Mouse (Mus musculus) cerebellum, postnatal 36 days (tissue): Measurements from ENCODE around the gene Etv6.

Source experiments
- DNase-seq, 2 experiments: peaks; one replicate each; pipeline ENCODE4 v3.0.0; 2021 to 2022; ENCODE audit warnings: mixed read lengths in 2 of 2

Etv6 gene

DNA sequence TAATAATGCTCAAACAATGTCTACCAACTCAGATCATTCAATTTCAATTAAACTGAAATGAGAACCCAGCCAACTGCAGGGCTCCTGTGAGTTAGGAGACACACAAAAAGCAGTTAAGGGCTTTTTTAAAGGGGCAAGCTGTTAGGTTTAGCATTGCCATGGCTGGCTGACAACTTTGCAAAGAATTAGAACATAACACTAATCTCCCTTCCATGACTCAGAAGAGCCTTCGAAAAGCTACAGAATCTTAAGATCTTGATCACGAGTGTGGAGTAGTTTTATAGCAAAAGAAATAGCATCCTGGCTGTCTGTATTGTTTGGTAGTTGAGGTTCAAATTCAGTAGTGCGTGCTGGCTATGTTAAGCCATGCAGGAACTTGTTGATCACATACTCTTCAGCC lies 182.9 kb downstream of the Etv6 start:
- DNase-seq, result no peak

DNA sequence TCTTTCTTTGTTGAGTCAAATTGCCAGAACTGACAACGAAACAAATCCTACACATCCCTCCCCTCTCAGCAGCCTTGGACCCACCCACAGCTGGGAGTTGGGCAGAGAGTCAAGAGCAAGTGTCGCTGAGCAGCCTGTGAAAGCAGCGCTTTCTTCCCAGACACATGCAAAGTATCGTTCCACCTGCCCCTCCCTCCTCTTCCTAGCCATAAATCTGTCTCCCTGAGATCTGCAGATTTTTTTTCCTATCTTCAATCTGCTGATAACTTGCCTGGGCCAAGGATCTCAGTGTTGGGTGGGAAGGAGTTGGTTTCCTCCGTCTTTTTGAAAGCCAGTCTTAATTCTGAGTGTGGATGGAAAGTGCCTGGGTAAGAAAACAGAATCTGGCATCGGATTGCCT lies 183.9 kb downstream of the Etv6 start:
- no peak for DNase-seq

DNA sequence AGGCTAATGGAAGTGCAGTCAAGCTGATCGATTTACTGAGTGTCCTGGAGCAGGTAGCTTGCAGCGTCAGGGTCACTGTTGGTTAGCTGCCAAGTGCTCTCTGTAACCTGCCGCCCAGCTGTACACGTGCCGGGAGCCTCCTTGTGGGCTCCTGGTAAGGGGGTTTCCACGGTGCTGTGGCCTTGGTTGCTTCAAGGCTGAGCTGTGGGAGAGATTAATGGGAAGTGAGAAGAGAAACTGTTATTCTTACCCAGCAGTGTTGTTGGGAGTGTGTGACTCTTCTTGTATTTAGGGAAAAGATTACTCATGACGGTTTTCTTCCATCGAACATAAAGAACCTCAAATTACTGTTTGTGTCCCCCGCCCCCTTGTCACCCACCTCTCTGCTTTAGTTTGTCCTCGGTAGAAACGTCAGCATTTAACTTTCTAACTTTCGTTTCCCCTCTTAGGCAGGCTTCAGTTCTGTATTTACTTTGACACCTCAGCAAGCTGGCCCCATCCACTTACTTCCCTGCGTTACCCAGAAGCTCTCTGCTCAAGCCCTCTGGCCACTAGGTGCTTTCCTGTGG lies 184.8 kb downstream of the Etv6 start:
- no peak for DNase-seq

DNA sequence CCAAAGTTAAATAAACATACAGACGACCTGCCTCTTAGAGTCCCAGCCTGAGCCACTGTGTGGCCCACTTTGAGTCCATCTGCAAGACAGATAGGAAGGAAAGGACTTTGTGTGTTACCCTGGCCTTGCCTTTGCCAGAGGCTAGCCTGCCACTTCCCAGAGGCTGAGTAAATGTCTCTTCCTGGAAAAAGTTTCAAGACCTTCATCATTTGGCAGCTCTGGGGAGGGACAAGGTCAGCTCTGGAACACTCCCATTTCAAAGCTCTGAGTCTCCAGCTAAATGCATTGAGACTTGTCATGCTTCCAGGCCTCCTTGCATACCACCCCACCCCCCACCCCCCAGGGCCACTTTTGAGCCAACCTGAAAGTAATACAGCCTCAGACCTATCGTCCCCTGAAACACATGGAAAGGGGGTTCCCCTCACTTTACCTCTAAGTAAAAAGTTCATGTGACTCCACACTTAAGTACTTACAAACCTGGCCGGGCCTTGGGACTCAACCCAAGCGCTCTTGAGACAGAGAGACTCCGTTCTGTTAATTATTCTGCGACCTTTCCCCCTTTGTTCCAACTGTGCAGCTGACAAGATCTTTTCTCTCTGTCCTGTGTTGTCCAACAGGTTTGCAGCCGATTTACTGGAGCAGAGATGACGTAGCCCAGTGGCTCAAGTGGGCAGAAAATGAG lies 186.9 kb downstream of the Etv6 start:
- no peak for DNase-seq

DNA sequence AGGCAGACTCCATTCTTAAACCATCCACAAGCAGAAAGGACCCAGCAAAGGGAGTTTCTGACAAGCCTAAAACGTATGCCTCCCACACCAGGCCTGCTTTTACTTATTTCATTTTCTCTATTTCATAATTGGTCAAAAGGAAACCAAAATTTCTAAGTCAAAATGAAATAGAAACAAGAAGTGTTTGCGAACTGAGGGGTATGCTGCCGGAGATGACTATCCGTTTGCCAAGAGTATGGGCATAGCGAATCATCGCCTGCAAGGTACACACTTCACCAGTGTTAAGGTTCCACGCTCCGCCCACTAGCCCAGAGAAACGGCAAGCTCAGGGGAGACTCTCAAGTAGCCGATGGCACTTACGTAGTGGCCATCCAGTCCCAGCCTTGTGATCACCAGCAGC lies 190.1 kb downstream of the Etv6 start:
- no peak for DNase-seq

DNA sequence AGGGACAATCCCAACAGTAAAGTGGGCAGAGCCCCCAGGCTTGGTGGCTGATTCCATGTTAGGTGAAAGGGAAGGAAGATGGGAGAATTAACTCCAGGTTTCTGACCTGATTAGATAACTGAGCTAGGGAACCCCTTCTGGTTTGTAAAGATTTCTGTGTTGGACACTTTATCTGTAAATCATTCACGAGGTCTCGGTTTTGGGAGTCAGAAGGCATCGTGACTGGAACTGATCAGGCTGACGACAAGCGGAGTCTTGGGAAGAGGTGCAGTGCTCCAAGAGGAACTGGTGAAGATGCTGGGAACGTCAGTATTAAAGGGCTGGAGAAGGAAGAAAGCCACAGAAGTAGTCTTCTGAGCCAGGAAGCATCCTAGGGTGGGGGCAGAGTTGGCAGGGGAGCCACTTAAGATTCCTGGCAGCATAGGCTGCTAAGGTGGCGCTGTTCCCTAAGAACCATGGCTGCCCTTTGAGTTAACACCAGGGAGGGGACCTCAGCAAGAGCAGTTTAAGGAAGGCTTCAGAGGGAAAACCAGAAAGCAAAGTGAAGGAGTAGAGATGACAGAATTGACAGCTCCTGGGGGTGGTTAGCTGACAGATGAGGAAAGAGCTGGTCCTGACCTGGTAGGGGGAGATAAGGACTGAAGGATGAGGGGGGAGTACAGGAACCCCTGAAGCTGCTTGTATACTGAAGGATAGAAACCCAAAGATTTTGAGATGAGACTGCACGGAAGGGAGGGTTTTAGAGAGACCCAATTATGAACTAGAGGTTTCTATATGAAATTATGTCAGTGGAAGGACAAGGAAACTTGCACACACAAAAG lies 191.1 kb downstream of the Etv6 start:
- no peak for DNase-seq

DNA sequence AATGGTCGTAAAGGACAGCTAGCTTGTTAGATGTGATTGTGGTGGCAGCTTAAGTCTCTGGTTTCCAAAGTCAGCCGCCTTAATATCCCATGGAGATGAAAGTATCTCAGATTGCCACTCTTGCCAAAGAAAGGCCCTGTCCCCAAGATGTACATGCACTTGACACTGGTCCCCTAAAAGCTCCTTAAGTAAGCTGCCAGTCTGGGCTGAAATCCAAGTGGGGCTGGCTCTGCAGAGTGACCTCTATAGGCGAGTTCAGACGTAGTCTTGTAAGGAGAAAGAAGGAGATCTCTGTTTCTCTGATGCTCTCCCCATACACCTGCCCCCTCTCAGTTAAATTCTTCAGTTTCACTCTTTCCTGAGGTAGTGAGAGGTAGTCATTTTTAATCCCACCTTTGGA lies 200.8 kb downstream of the Etv6 start:
- DNase-seq, result no peak

DNA sequence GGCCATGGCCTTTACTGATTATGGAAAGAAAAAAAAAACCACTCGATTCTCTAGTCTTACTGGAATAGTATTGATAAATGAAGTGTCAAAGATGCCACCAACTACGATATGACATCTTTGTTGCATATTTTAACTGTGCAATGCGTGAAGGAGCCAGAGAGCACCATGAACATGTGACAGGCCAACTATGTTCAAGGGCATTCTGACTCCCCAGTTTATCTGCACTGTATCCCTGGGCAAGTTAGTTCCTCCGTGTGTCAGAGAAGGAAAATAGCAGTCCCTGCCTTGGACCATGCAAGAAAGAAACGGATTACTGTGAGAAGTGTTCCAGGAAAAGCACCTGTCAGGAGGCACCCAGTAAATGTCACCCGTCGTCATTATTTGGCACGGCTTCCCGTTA lies 203.0 kb downstream of the Etv6 start:
- no peak for DNase-seq

DNA sequence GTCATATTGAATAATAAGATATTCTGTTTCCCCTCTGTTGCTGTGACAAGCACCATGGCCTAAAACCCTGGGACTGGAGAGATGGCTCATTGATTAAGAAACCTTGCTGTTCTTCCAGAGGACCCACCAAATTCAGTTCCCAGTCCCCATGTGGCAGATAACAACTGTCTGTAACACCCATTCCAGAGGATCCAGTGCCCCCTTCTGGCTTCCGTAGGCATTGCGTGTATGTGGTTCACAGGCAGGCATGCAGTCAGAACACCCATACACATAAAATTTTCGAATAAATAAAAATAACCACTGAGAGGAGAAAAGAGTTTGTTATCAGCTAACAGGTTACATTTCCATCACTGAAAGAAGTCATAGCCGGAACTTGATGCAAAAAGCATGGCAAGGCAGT lies 205.5 kb downstream of the Etv6 start:
- no peak for DNase-seq

DNA sequence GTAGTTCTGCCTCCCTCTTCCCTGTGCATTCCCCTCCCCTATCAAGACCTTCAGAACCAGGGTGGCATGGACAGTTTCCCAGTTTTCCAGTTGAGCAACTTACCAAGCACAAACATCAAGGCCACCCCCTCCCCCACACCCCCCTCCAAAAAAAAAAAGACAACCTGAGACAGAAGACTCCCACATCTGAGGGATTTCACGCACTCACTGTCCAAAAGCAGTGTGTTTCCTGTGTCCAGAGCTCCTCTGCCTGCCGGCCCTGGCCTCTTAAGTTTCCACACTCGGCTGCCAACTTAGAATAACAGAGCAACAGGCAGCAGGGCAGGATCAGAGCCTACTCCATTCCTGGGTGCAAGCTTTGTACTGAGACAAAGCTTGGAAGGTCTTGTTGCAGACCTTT lies 207.6 kb downstream of the Etv6 start:
- no peak for DNase-seq

DNA sequence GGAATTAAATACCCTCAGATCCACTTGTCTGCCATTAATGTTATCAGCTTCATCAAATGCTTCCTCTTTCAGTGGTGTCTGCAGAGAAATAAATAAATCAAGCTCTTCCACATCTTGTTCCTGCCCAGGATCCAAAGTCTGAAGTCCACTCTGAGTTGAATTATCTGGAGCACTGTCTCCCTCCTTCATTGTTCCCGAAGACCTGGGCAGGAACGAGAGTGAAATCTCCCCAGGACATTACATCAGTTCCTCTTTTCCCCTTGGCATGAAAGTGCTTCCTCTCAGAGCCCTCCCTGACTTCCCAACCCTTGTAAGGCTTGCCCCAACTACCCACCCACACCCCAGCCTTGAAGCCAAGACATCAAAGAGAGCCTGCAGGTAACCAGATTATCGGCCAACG lies 208.0 kb downstream of the Etv6 start:
- DNase-seq, result no peak

DNA sequence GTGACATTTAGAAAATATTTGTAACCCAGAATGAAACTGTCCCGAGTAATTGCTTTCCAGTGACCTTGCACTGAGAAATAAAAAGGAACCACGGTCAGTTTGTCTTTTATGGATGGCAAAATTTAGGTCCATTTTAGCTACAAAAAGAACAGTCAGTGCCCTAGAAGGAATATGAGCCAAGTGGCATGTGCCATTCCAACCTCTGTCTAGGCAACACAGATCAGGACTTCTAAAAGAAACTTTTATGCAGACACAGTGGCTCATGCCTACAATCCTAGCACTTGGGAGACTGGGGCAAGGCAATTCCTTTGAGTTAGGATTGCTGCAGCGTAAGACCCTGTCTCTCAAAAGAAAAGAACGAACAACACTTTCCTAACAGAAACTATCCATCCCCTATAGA lies 208.6 kb downstream of the Etv6 start:
- no peak for DNase-seq

DNA sequence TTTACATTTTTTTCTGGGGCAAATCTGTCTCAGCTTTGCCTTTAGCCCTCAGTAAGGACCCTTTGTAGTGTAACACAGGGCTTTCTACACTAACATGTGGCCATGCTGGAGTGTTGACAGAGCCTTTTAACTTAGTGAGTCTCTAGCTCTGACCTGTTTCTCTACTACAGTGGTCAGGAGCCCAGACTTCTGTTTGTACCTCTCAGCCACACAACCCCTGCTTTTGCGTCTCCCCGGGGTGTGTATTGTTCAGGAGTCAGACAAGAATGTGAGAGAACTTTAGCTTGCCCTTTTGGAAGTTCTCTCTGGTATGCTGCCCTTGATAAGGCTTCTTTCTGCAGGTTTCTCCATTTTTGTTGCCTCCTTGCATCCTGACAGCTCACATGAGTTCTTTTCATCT lies 210.6 kb downstream of the Etv6 start:
- no peak for DNase-seq

DNA sequence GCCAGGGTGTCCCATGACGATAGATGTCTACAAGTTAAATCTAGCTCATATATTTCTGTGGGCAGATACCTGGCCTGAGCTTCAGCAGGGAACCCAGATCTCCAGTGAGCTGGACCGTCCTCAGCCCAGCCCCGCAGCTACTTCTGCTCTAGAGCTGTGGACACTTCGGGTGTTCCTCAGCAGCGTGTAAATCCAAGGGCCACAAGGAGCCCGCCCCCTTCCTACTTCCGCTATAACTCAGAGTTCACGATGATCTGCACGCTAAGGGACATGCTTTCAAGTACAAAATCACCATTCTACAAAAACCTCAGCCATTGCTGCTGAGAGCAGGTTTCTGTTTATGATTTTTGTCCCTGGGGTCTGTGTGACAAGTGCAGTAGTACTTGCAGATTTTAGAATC lies 211.8 kb downstream of the Etv6 start:
- no peak for DNase-seq

DNA sequence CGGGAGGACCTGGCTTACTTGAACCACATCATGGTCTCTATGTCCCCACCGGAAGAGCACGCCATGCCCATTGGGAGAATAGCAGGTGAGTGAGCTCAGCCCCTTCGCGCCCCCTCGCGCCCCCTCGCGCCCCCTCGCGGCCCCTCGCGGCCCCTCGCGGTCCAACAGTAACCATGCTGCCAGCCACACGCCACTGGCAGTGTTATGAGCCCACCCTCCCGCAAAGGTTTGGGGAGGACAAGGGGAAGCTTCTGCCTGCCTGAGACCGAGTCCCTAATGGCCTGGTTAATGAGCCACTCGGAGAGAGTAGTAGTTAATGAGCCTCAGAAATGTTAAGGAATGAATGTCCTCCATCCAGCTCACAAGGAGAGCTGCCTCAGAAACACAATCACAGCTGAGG lies 213.2 kb downstream of the Etv6 start:
- DNase-seq, result no peak

DNA sequence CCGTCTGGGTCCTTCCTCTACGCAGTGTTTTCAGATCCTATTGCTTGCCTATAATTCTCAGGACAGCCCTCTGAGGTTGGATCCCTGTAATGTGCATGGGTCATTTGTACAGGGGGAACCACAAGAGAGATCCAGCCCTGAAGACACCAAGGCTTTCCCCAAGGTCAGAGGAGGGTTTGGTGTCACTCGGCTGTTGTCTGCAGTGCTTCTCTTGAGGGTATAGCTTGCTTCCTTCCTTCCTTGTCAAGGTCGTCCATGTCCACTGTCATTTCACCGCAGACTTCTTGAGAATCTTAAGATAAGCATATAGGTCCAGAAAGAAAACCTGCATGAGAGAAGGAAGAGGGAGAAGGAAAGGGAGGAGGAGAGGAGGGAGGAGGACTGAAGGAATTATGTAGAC lies 215.3 kb downstream of the Etv6 start:
- DNase-seq, result no peak

DNA sequence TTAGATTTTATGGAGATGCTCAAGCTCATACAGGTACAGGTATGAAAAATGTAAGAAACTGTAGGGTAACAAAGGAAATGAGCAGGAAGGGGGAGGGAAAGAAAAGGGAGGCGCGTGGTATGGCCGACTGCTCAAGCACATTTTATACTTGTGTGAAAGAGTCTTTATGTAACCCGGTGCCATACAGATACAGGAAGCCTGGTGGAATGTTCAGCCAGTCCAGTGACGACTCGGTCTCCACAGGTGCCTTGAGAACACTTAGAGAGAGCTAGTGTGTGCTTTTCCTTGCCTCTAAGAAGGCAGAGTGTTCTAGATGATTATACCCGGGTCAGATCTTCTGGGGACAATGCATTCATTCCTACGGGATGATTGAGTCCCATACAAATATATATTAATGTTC lies 215.9 kb downstream of the Etv6 start:
- no peak for DNase-seq

DNA sequence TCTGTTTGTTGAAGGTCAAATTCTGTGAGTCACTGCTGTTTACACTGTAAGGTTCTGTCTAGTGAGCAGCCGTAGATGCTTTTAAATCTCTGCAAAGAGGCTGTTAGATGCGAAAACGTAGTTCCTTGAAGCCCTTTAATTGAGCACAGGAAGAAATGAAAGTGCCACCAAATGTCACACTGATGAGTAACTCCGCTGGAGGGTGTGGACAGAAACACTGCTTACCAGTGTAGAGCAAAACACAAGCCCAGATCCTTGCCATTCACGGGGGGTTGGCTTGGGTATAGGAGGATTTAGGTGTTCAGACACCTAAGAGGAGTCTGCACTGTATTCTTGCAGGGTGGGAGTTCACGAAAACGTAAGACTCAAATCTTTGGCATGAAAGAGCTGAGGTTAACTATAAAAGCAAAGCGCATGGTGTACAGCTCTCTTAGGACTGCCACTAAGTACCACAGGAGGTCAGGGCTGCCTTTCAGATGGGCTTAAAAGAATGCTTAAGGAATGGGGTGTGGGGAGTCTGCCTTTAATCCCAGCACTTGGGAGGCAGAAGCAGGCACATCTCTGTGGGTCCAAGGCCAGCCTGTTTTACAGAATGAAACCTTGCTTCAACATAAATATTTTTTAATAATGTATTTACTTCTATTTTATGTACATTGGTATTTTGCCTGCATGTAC lies 216.7 kb downstream of the Etv6 start:
- no peak for DNase-seq

DNA sequence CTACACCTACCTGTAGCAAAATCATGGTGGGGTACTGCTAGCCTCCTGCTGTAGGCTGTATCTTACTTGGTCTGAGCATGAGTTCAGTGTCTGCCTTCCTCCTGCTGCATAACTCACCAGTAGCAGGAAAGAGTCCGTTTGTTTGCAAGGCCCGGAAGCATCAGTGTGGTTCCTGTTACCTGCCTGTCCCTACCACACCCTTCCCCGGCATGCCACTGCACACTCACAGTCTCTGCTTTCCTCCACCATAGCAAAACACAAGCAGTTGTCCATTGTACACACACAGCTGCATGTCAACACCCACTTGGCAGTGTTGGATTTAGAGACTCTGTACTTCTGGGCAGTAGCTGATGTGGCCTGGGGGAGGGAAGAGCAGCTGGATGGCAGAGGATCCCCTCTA lies 220.9 kb downstream of the Etv6 start:
- no peak for DNase-seq

DNA sequence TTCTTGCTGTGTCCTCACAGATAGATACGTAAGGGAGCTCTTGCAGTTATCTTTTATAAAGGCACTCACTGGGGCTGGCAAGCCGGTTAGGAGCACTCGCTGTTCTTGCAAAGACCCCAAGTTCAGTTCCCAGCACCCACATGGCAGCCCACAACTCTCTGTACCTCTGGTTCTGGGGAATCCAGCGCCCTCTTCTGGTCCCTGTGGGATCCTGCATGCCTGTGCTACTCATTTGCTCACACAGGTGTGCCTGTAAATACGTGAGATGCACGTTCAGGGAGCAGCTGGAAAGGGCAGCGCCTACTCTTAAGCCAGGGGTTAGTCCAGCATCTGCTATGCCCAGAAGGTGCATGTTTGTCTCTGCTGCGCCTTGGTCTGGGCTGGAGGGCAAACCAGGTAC lies 224.4 kb downstream of the Etv6 start:
- no peak for DNase-seq

DNA sequence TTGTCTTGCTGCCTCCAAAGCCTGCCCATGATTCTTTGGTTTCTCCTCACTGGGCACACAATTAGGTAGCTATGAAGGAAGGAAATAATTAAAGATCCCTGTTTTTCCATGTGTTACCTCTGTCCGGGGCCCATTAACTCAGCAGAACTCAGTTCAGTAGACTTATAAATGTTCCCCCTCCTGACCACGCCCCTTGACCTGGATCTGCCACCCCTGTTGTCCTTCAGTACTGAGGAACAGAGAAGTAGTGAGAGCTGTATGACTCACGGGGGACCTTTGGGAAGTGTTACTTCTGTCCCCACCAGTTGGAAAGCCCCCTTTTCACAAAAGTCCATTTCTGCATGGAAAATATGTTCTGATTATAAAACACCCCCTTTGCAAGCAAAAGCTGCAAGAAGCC lies 226.4 kb downstream of the Etv6 start:
- DNase-seq, result no peak

DNA sequence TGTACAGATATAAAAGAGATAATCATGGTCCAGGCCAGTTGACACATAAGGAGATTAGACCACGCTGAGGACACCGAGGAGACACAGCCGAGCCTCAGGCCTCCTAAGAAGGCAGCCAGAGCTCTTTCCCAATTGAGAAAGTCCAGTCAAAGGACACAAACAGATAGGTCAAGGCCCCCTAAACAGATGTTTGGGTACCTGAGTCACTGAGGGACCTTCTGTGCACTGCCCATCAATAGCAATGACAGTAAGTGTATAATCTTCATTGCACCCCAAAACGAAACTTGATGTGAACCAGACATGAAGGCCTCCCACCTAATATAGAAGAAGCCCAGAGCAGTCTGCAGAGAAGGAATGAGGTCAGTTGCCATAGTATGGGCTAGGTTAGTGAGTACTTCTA lies 226.9 kb downstream of the Etv6 start:
- no peak for DNase-seq

DNA sequence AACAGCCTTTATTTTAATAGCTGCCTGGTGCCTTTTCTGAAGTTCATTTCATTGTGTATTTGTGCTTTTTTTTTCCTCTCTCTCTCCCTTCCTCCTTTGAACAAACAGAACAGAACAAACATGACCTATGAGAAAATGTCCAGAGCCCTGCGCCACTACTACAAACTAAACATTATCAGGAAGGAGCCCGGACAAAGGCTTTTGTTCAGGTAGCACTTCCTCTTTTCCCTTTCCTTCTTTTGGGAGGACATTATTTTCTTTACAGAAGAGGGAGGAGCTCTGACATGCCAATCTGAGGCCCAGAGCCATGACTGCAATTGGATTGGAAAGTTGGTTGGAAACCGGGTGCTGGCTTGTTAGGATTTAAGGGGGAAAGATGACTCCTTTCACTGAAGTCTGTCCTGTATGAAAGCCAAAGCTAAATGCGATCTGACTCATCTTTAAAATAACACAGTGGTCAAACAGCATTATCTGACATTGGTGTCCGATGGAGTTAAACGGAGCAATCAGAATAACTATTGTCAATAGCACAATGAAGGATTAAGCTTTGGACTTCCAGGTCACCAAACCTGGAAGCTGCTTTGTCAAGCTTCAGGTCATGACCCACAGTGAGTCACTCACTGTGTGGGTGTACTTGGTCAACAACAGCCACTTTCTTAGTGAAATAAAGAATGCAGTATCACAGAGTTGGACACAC lies 227.6 kb downstream of the Etv6 start:
- DNase-seq, result no peak
